Mouse (Mus musculus) testis, adult 2 months (tissue): ENCODE results near the gene Clip2. TPM values are rescaled to one million over a fixed set of nuclear protein-coding genes. Genes with fewer than 3 reads are reported as not detected.
"Not testable (repeated sequence)": the region's sequence is repeated elsewhere in the genome, so short reads cannot be mapped to it uniquely, and the experiment has no call there.

Experiments used
- H3K27ac ChIP-seq: fragments of 200-500 bp; 2 replicates; pipeline ENCODE4 v1.5.1; 2012; ENCODE audit warnings: low read depth, low read length; ENCODE audit not compliant: control insufficient read depth, insufficient read depth
- H3K27me3 ChIP-seq: fragments of 200-500 bp; 2 replicates; pipeline ENCODE4 v1.6.1; 2012; ENCODE audit warnings: mild to moderate bottlenecking, low read length, moderate library complexity; ENCODE audit not compliant: control insufficient read depth, insufficient read depth
- H3K36me3 ChIP-seq: fragments of 200-500 bp; 2 replicates; pipeline ENCODE4 v1.6.1; 2012; ENCODE audit warnings: mild to moderate bottlenecking, low read length; ENCODE audit not compliant: control insufficient read depth, insufficient read depth
- H3K4me1 ChIP-seq: fragments of 200-500 bp; 2 replicates; pipeline ENCODE4 v1.6.1; 2012; ENCODE audit warnings: low read length; ENCODE audit not compliant: control insufficient read depth, insufficient read depth
- H3K4me3 ChIP-seq: fragments of 200-500 bp; 2 replicates; pipeline ENCODE4 v1.5.1; 2012; ENCODE audit warnings: low read depth, mild to moderate bottlenecking, low read length, moderate library complexity, mixed read lengths; ENCODE audit not compliant: control insufficient read depth
- CTCF ChIP-seq: fragments of 200-500 bp; IDR thresholded peaks from 2 replicates; pipeline ENCODE4 v1.5.1; 2012; ENCODE audit warnings: low read depth, mild to moderate bottlenecking, inconsistent platforms, low read length, moderate library complexity; ENCODE audit not compliant: control insufficient read depth, insufficient read depth, insufficient replicate concordance
- POLR2A ChIP-seq: fragments of 200-500 bp; IDR thresholded peaks from 2 replicates; pipeline ENCODE4 v1.6.1; 2012; ENCODE audit warnings: low read depth, mild to moderate bottlenecking, inconsistent platforms, low read length, moderate library complexity; ENCODE audit not compliant: control insufficient read depth
- polyA plus RNA-seq: library from polyadenylated mRNA; depleted of rRNA; stranded (reverse); fragments of >200 nt; gene quantifications from 2 replicates; pipeline ENCODE4 v1.2.3, GENCODE M21; 2012

Gene Clip2
- polyA plus RNA-seq, 1 experiment, result 4.2 TPM

DNA sequence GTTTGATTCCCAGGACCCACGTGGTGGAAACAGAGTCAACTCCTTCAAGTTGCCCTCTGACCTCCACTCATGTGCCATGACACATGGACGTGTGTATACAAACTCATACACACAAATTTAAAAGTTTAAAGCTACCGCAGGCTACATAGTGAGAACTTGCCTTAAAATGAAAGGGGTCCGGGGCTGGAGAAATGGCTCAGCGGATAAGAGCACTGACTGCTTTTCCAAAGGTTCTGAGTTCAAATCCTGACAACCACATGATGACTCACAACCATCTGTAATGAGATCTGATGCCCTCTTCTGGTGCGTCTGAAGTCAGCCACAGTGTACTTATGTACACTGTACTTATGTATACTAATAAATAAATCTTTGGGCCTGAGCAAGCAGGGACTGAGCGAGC lies 93.1 kb downstream of the Clip2 start:
- H3K36me3 ChIP-seq, result no peaks in the 10 kb centered on the region
- H3K27ac ChIP-seq, result no peak overlapping the region
- H3K4me1 ChIP-seq, result peaks cover 25% of the 10 kb centered on the region
- no peak overlapping the region for H3K4me3 ChIP-seq
- TF ChIP-seq POLR2A (no peak), CTCF (no peak)
- no peaks in the 10 kb centered on the region for H3K27me3 ChIP-seq

DNA sequence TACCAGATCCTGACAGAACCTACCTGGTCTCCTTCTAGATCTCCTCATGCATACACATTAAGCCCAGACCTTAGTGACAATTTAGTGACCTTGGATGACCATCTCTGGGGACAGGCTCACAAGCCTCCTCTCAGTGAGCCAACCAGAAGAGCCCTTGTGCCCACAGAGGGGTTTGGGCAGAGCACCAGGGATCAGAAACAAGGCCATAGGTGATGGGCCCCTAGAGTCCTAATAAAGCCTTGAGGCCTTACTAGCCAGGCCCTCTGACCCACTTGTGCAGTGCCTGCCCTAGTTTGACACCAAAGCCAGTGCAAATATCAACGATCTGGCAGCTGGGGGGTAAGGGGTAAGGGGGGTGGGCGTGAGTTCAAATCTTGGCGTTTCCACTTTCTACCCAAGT lies 93.8 kb downstream of the Clip2 start:
- H3K4me1 ChIP-seq, result peaks cover 25% of the 10 kb centered on the region
- H3K27ac ChIP-seq, result no peak overlapping the region
- no peak overlapping the region for H3K4me3 ChIP-seq
- TF ChIP-seq CTCF, result no peak
- no peak for TF ChIP-seq POLR2A
- no peaks in the 10 kb centered on the region for H3K27me3 ChIP-seq
- H3K36me3 ChIP-seq, result no peaks in the 10 kb centered on the region

- TF ChIP-seq CTCF (no peak), POLR2A (no peak)
- Histone ChIP-seq H3K27me3 (no peaks in the 10 kb centered on the region), H3K4me1 (peaks cover 25% of the 10 kb centered on the region), H3K4me3 (no peak overlapping the region), H3K27ac (no peak overlapping the region), H3K36me3 (no peaks in the 10 kb centered on the region)
Observed at GRCm38 (mm10) chr5:134457371-134457770, 94.9 kb downstream of the Clip2 start.

GRCm38 (mm10) chr5:134456503-134456962 lies 95.7 kb downstream of the Clip2 start, which contains the start of gene Gtf2ird1:
Gene Gtf2ird1, minus strand, starts transcription at chr5:134456716.
- Histone ChIP-seq H3K36me3 (no peaks in the 10 kb centered on the region), H3K27me3 (no peaks in the 10 kb centered on the region), H3K4me1 (peaks cover 25% of the 10 kb centered on the region), H3K27ac (peak within 1 kb of the TSS; percentile 85), H3K4me3 (peak within 1 kb of the TSS; percentile 91)
- TF ChIP-seq POLR2A (0 out of 2 replicates have a peak, but pooled peaks have one; percentile 21), CTCF (no peak)

DNA sequence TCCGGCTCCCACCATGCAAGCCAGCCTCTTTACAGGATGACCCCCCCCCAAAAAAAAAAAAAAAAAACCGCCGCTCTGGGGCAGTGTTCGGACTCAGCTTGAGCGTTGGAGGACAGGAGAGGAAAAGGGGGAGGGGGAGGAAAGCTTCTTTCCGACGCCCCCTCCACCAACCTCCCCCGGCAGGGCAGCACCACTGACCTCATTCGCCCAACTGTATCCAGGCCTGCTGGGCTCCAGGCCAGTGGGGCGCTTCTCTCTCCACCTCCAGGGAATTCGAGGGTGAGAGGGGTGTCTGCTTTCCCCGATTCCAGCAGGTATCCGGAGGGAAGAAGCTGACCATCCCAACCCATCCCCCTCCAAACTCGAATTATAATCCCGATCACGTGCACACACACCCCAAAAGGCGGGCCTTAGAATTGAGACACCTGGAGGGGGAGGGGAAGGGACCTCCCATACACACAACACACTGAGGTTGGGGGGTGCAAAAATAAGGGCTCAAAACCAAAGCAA lies 96.3 kb downstream of the Clip2 start:
- H3K27ac ChIP-seq, result peak overlapping the region; percentile 85
- H3K4me1 ChIP-seq, result peaks cover 25% of the 10 kb centered on the region
- no peaks in the 10 kb centered on the region for H3K36me3 ChIP-seq
- H3K4me3 ChIP-seq, result peak overlapping the region; percentile 91
- no peak for TF ChIP-seq CTCF
- TF ChIP-seq POLR2A, result peak; percentile 34; the same call in 1 of the 2 replicates
- no peaks in the 10 kb centered on the region for H3K27me3 ChIP-seq

- Histone ChIP-seq H3K4me1 (peaks cover 25% of the 10 kb centered on the region), H3K4me3 (peak overlapping the region; percentile 91), H3K36me3 (no peaks in the 10 kb centered on the region), H3K27ac (peak overlapping the region; percentile 85), H3K27me3 (no peaks in the 10 kb centered on the region)
- no peak for TF ChIP-seq POLR2A
- no peak for TF ChIP-seq CTCF
Observed at GRCm38 (mm10) chr5:134455186-134455895, 96.9 kb downstream of the Clip2 start.

GRCm38 (mm10) chr5:134454421-134454820 lies 97.8 kb downstream of the Clip2 start:
- H3K36me3 ChIP-seq, result no peaks in the 10 kb centered on the region
- no peaks in the 10 kb centered on the region for H3K27me3 ChIP-seq
- H3K27ac ChIP-seq, result no peak overlapping the region
- peak overlapping the region; percentile 46 for H3K4me3 ChIP-seq
- TF ChIP-seq CTCF (no peak), POLR2A (no peak)
- peaks cover 25% of the 10 kb centered on the region for H3K4me1 ChIP-seq

DNA sequence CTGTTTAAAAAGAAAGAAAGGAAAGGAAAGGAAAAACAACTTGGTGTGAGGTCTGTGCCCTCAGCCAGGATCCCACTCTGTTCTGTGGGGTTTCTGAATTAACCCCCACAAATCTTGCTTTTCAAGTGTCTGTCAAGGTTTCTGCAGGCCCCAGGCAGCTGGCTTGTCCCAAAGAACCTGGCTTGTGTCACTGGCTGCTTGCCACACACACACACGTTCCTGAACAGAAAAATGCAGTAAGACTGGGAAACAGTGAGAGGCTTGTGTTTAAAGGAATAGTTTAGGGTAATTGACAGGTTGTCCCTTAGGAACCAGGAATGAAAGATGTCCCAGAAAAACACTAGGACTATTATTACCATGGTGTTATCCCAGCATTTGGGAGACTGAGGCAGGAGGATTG lies 98.7 kb downstream of the Clip2 start:
- no peaks in the 10 kb centered on the region for H3K36me3 ChIP-seq
- H3K4me3 ChIP-seq, result no peak overlapping the region
- TF ChIP-seq POLR2A, result no peak
- no peak for TF ChIP-seq CTCF
- H3K4me1 ChIP-seq, result peaks cover 25% of the 10 kb centered on the region
- H3K27ac ChIP-seq, result no peak overlapping the region
- H3K27me3 ChIP-seq, result no peaks in the 10 kb centered on the region

DNA sequence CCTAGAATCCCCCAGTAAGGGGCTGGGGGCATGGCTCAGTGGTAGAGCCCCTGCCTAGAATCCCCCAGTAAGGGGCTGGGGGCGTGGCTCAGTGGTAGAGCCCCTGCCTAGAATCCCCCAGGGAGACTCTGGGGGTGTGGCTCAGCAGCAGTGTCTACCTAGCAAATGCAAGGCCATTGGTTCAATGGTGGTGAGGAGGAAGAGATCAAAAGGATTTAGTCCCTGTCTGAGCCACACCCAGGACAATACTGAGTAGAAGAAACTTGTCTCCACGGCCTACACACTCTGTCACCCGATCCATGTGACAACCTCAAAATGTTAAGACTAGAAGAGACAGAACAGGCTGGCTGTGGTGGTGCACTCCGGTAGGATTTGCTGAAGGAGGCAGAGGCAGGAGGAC lies 105.5 kb downstream of the Clip2 start:
- H3K4me3 ChIP-seq, H3K27me3 ChIP-seq, H3K27ac ChIP-seq, H3K36me3 ChIP-seq, H3K4me1 ChIP-seq: not testable (repeated sequence)
